Mouse (Mus musculus) cortical plate, adult 2 months (tissue): ENCODE measurements around the gene Bicc1.

Experiments
- CTCF ChIP-seq: fragments of 200-500 bp; IDR thresholded peaks from 2 replicates; pipeline ENCODE4 v1.5.1; 2011; ENCODE audit warnings: mild to moderate bottlenecking, control low read depth, low read length; ENCODE audit not compliant: insufficient read depth; ENCODE audit errors: extremely low read depth
- POLR2A ChIP-seq: fragments of 200-500 bp; IDR thresholded peaks from 2 replicates; pipeline ENCODE4 v1.6.1; 2011; ENCODE audit warnings: mild to moderate bottlenecking, low read length, control low read depth; ENCODE audit not compliant: insufficient read depth; ENCODE audit errors: extremely low read depth

- TF ChIP-seq CTCF: no peak
- no peak for TF ChIP-seq POLR2A
Observed at GRCm38 (mm10) chr10:71023471-71023870, 136.0 kb downstream of the Bicc1 start.
